In genomic region chr16:32866713-32867112, GRCm38 (mm10) we compare ENCODE assay signal across 10 mouse cellular contexts. TPM values are rescaled to one million over a fixed set of nuclear protein-coding genes. Genes with fewer than 3 reads are reported as not detected.
A peak's percentile ranks its signal among the peaks of the same experiment; 100 is the strongest.
DNase-seq lines count a peak whose midpoint lies in the region; ATAC-seq and TF ChIP-seq lines count a peak whose summit lies in the region.
"Had no signal": no experiment of that assay in that cellular context is flagged by ENCODE, and none has a peak within 500 bp of the region (broad histone marks: within the 10 kb centered on the region; RNA-seq: fewer than 3 reads in every experiment).

No protein-coding gene starts in this region.

- no peak overlapping the region for H3K27ac ChIP-seq in limb, embryonic 13.5 days
- no peak overlapping the region for H3K27ac ChIP-seq in limb, embryonic 10.5 days
- H3K27ac ChIP-seq in embryonic facial prominence, embryonic 10.5 days (replicated peaks): no peak overlapping the region
- no peak overlapping the region for H3K27ac ChIP-seq in hindbrain, embryonic 13.5 days
- H3K27ac ChIP-seq in midbrain, embryonic 16.5 days (ENCODE audit: low read length): no peak overlapping the region
- no peak overlapping the region for H3K27ac ChIP-seq in kidney, adult 2 months (ENCODE audit: insufficient read depth, low read depth, low read length)
- H3K27ac ChIP-seq: limb, embryonic 12.5 days had no signal

- WGBS in limb, embryonic 13.5 days: 87% methylated on average over 5 of the region's 5 CpGs
- WGBS in limb, embryonic 10.5 days: 88% methylated on average over 5 of the region's 5 CpGs
- WGBS in embryonic facial prominence, embryonic 10.5 days: 89% methylated on average over 5 of the region's 5 CpGs
- whole genome bisulfite sequencing in hindbrain, embryonic 13.5 days: 85% methylated on average over 5 of the region's 5 CpGs
- WGBS in midbrain, embryonic 16.5 days: 86% methylated on average over 5 of the region's 5 CpGs
- 76% methylated on average over 5 of the region's 5 CpGs for WGBS in kidney, adult 2 months

- H3K36me3 ChIP-seq in limb, embryonic 13.5 days: no peaks in the 10 kb centered on the region; the same call in 1 of the 2 replicates
- no peaks in the 10 kb centered on the region for H3K36me3 ChIP-seq in limb, embryonic 10.5 days
- H3K36me3 ChIP-seq in embryonic facial prominence, embryonic 10.5 days (replicated peaks): no peaks in the 10 kb centered on the region
- H3K36me3 ChIP-seq in hindbrain, embryonic 13.5 days: peaks cover 5% of the 10 kb centered on the region; the same call in 1 of the 2 replicates
- H3K36me3 ChIP-seq in midbrain, embryonic 16.5 days (ENCODE audit: control insufficient read depth, insufficient read depth, low read length): no peaks in the 10 kb centered on the region; the same call in 1 of the 2 replicates
- H3K36me3 ChIP-seq in kidney, adult 2 months (ENCODE audit: control insufficient read depth, insufficient read depth, low read length): no peaks in the 10 kb centered on the region

- H3K4me3 ChIP-seq in limb, embryonic 13.5 days: peak overlapping the region; percentile 87
- no peak overlapping the region for H3K4me3 ChIP-seq in limb, embryonic 10.5 days
- H3K4me3 ChIP-seq in embryonic facial prominence, embryonic 10.5 days: peak overlapping the region; percentile 84; the same call in 1 of the 2 replicates
- peak overlapping the region; percentile 80 for H3K4me3 ChIP-seq in hindbrain, embryonic 13.5 days
- H3K4me3 ChIP-seq in midbrain, embryonic 16.5 days (ENCODE audit: low read depth, low read length): no peak overlapping the region
- no peak overlapping the region for H3K4me3 ChIP-seq in kidney, adult 2 months (ENCODE audit: insufficient read depth, low read depth, low read length)

- TF ChIP-seq CTCF in kidney, adult 2 months (conservative IDR thresholded peaks at IDR 0.05; ENCODE audit: insufficient read depth, insufficient read length, low read depth, low read length): no peak

- H3K27me3 ChIP-seq in limb, embryonic 13.5 days: no peaks in the 10 kb centered on the region
- no peaks in the 10 kb centered on the region for H3K27me3 ChIP-seq in limb, embryonic 10.5 days (ENCODE audit: low read depth, poor library complexity, severe bottlenecking)
- no peaks in the 10 kb centered on the region for H3K27me3 ChIP-seq in embryonic facial prominence, embryonic 10.5 days (replicated peaks; ENCODE audit: low read depth, poor library complexity, severe bottlenecking)
- H3K27me3 ChIP-seq in hindbrain, embryonic 13.5 days: no peaks in the 10 kb centered on the region
- no peaks in the 10 kb centered on the region for H3K27me3 ChIP-seq in midbrain, embryonic 16.5 days (ENCODE audit: control insufficient read depth, insufficient read depth, low read depth, low read length)
- H3K27me3 ChIP-seq in kidney, adult 2 months (replicated peaks; ENCODE audit: control insufficient read depth, insufficient read depth, low read length): no peaks in the 10 kb centered on the region
- H3K27me3 ChIP-seq: limb, embryonic 12.5 days had no signal

- H3K9me3 ChIP-seq in limb, embryonic 13.5 days: no peaks in the 10 kb centered on the region
- no peaks in the 10 kb centered on the region for H3K9me3 ChIP-seq in limb, embryonic 10.5 days (replicated peaks)
- no peaks in the 10 kb centered on the region for H3K9me3 ChIP-seq in embryonic facial prominence, embryonic 10.5 days
- H3K9me3 ChIP-seq in hindbrain, embryonic 13.5 days: no peaks in the 10 kb centered on the region
- no peaks in the 10 kb centered on the region for H3K9me3 ChIP-seq in midbrain, embryonic 16.5 days (replicated peaks; ENCODE audit: control insufficient read depth, low read length, poor library complexity, severe bottlenecking)
- H3K9me3 ChIP-seq: limb, embryonic 12.5 days had no signal

- peak overlapping the region; percentile 85 for H3K4me2 ChIP-seq in limb, embryonic 13.5 days (replicated peaks)
- peak overlapping the region; percentile 78 for H3K4me2 ChIP-seq in hindbrain, embryonic 13.5 days
- H3K4me2 ChIP-seq in midbrain, embryonic 16.5 days (ENCODE audit: low read length): peak overlapping the region; percentile 76

- peak overlapping the region; percentile 86 for H3K9ac ChIP-seq in limb, embryonic 13.5 days
- H3K9ac ChIP-seq in hindbrain, embryonic 13.5 days: peak overlapping the region; percentile 92; the same call in 1 of the 2 replicates
- no peak overlapping the region for H3K9ac ChIP-seq in midbrain, embryonic 16.5 days (ENCODE audit: low read depth, low read length)

- peaks cover 16% of the 10 kb centered on the region for H3K4me1 ChIP-seq in limb, embryonic 13.5 days
- peaks cover 17% of the 10 kb centered on the region for H3K4me1 ChIP-seq in limb, embryonic 10.5 days
- H3K4me1 ChIP-seq in embryonic facial prominence, embryonic 10.5 days: peaks cover 17% of the 10 kb centered on the region
- peaks cover 25% of the 10 kb centered on the region for H3K4me1 ChIP-seq in hindbrain, embryonic 13.5 days (replicated peaks)
- H3K4me1 ChIP-seq in midbrain, embryonic 16.5 days (ENCODE audit: control insufficient read depth, insufficient read depth, low read length): peaks cover 18% of the 10 kb centered on the region
- H3K4me1 ChIP-seq in kidney, adult 2 months (ENCODE audit: control insufficient read depth, insufficient read depth, low read length): peaks cover 17% of the 10 kb centered on the region

- ATAC-seq in limb, embryonic 13.5 days (ENCODE audit: low FRiP score, low read depth): no peak
- ATAC-seq in hindbrain, embryonic 13.5 days (ENCODE audit: low FRiP score): no peak
- no peak for ATAC-seq in midbrain, embryonic 16.5 days
- ATAC-seq: inflammation-experienced regulatory T-cells, adult 6 months had no signal

- no peak for TF ChIP-seq POLR2A in kidney, adult 2 months (IDR thresholded peaks at IDR 0.05; ENCODE audit: low read depth, low read length)

- no peak for DNase-seq in limb, embryonic 10.5 days (ENCODE audit: low spot score)
- DNase-seq in embryonic facial prominence, embryonic 10.5 days (ENCODE audit: low spot score): no peak
- no peak for DNase-seq in kidney, adult 2 months
- DNase-seq in left cerebral cortex, adult 8-10 months (ENCODE audit: low spot score in 2 of 2): no peak
- no peak for DNase-seq in layer of hippocampus, adult 9-11 months

RNA-seq across cellular contexts. Expression of gene Fyttd1, which starts 10.6 kb away (rescaled TPM):
- polyA plus RNA-seq in limb, embryonic 13.5 days (2015; fragmentation: Nextera tagmentation; extraction: Ambion mirVana): 111 and 112 TPM in 2 replicates
- 91.6 and 94.8 TPM in 2 replicates for polyA plus RNA-seq in limb, embryonic 10.5 days (2016; fragmentation: Nextera tagmentation; extraction: Ambion mirVana)
- 102 and 104 TPM in 2 replicates for polyA plus RNA-seq in embryonic facial prominence, embryonic 10.5 days (2016; fragmentation: Nextera tagmentation; extraction: Ambion mirVana)
- 110 and 119 TPM in 2 replicates for polyA plus RNA-seq in hindbrain, embryonic 13.5 days (2015; fragmentation: Nextera tagmentation; extraction: Ambion mirVana)
- polyA plus RNA-seq in midbrain, embryonic 16.5 days (2015; fragmentation: Nextera tagmentation; extraction: Ambion mirVana): 119 and 125 TPM in 2 replicates
- 6.2 and 9.0 TPM in 2 replicates for polyA plus RNA-seq in kidney, adult 2 months (2012; rRNA removed)
- total RNA-seq in left cerebral cortex, adult 8-10 months (2022): 100 to 1,000 TPM in 2 of 4 experiments, 10 to 100 TPM in 2; 94.8 to 117 (median 99.8) TPM

RNA-seq across cellular contexts. Expression of gene Rubcn, which starts 10.9 kb away (rescaled TPM):
- 16.8 and 18.9 TPM in 2 replicates for polyA plus RNA-seq in limb, embryonic 13.5 days (2015; fragmentation: Nextera tagmentation; extraction: Ambion mirVana)
- 16.2 and 17.6 TPM in 2 replicates for polyA plus RNA-seq in limb, embryonic 10.5 days (2016; fragmentation: Nextera tagmentation; extraction: Ambion mirVana)
- polyA plus RNA-seq in embryonic facial prominence, embryonic 10.5 days (2016; fragmentation: Nextera tagmentation; extraction: Ambion mirVana): 17.7 and 19.9 TPM in 2 replicates
- 26.1 and 28.8 TPM in 2 replicates for polyA plus RNA-seq in hindbrain, embryonic 13.5 days (2015; fragmentation: Nextera tagmentation; extraction: Ambion mirVana)
- polyA plus RNA-seq in midbrain, embryonic 16.5 days (2015; fragmentation: Nextera tagmentation; extraction: Ambion mirVana): 39.8 and 41.3 TPM in 2 replicates
- 36.9 and 38.9 TPM in 2 replicates for polyA plus RNA-seq in kidney, adult 2 months (2012; rRNA removed)
- total RNA-seq in left cerebral cortex, adult 8-10 months (2022): 10 to 100 TPM; 63.9 to 74.1 (median 69.3) TPM

RNA-seq across cellular contexts. Expression of gene Lrch3, which starts 47.2 kb away (rescaled TPM):
- polyA plus RNA-seq in limb, embryonic 13.5 days (2015; fragmentation: Nextera tagmentation; extraction: Ambion mirVana): 31.2 and 36.7 TPM in 2 replicates
- 29.1 and 35.9 TPM in 2 replicates for polyA plus RNA-seq in limb, embryonic 10.5 days (2016; fragmentation: Nextera tagmentation; extraction: Ambion mirVana)
- 31.4 and 32.3 TPM in 2 replicates for polyA plus RNA-seq in embryonic facial prominence, embryonic 10.5 days (2016; fragmentation: Nextera tagmentation; extraction: Ambion mirVana)
- 47.3 and 51.3 TPM in 2 replicates for polyA plus RNA-seq in hindbrain, embryonic 13.5 days (2015; fragmentation: Nextera tagmentation; extraction: Ambion mirVana)
- 39.5 and 47.1 TPM in 2 replicates for polyA plus RNA-seq in midbrain, embryonic 16.5 days (2015; fragmentation: Nextera tagmentation; extraction: Ambion mirVana)
- polyA plus RNA-seq in kidney, adult 2 months (2012; rRNA removed): 20.6 and 21.0 TPM in 2 replicates
- total RNA-seq in left cerebral cortex, adult 8-10 months (2022): 10 to 100 TPM; 34.4 to 51.8 (median 42.0) TPM

RNA-seq across cellular contexts. Expression of gene Smbd1, which starts 56.4 kb away (rescaled TPM):
- not detected in 2 replicates for polyA plus RNA-seq in limb, embryonic 13.5 days (2015; fragmentation: Nextera tagmentation; extraction: Ambion mirVana)
- polyA plus RNA-seq in limb, embryonic 10.5 days (2016; fragmentation: Nextera tagmentation; extraction: Ambion mirVana): not detected in 2 replicates
- not detected in 2 replicates for polyA plus RNA-seq in embryonic facial prominence, embryonic 10.5 days (2016; fragmentation: Nextera tagmentation; extraction: Ambion mirVana)
- not detected in 2 replicates for polyA plus RNA-seq in hindbrain, embryonic 13.5 days (2015; fragmentation: Nextera tagmentation; extraction: Ambion mirVana)
- polyA plus RNA-seq in midbrain, embryonic 16.5 days (2015; fragmentation: Nextera tagmentation; extraction: Ambion mirVana): not detected in 2 replicates
- not detected in 2 replicates for polyA plus RNA-seq in kidney, adult 2 months (2012; rRNA removed)
- not detected for total RNA-seq in left cerebral cortex, adult 8-10 months (2022)
- polyA plus RNA-seq: inflammation-experienced regulatory T-cells, adult 6 months; limb, embryonic 12.5 days had no signal

Comparison
In these comparisons a context has a peak if more than half of its experiments do, and no peak if none do; other contexts are left out.
1. H3K4me3 ChIP-seq: peak in limb, embryonic 13.5 days (single experiment), embryonic facial prominence, embryonic 10.5 days (single experiment) and hindbrain, embryonic 13.5 days (single experiment); none in limb, embryonic 10.5 days (single experiment), midbrain, embryonic 16.5 days (single experiment) and kidney, adult 2 months (single experiment).
2. Peak in every context shown above with its lines, with median percentiles within 50 percentile points of each other: H3K4me2 ChIP-seq.